Mouse (Mus musculus): ENCODE measurements at regions not wholly inside any gene's neighbourhood (a gene's known extent, or its start where the extent isn't known, plus 50 kb on each side); places are given as distances from the start of the nearest gene placed in this dataset.

DNA sequence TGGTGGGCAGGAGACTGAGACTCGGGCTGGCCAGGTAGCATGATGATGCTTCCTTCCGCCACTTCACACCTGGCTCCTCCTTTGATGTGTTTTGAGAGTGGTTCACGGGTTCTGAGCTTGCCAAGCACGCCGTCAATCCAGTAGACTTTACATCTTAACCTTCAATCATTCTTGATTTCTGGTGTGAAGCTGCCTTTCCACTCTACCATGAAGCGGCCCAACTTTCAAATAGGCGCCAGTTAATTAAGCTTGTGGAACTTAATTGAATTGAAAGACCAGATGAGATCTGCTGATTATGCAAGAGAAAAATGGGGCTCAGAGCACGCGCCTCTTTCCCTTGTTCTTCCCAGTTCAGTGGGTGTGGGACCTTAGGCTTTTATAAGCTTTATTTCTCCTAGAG lies 247.1 kb upstream of the Slc24a5 start:
- no peak for DNase-seq
- Histone ChIP-seq H3K27ac (no peak overlapping the region), H3K4me3 (no peak overlapping the region)
- intact Hi-C loops (cut with DNase I): no loop called here
- TF ChIP-seq CTCF (IDR thresholded peaks at IDR 0.05): no peak

DNA sequence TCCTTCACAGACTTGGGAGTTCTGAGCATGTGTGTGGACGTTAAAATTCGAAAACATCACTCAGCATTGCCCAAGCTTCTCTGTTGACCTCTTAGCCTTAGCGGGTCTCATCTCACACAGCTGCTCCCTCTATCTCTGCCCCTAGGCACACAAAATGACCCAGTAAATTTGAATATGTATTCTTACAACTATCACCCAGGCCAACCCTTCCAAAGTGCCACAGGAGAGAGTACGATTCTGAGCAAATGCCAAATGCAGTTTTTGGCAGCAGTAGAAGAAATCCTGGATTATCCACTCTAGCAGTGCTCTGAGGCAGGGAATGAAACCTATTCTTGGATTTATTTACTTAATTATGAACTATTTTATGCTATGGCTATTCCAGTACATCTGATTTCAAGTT lies 246.6 kb upstream of the Slc24a5 start:
- TF ChIP-seq CTCF (IDR thresholded peaks at IDR 0.05): no peak
- no peak for DNase-seq
- Histone ChIP-seq H3K4me3 (no peak overlapping the region), H3K27ac (no peak overlapping the region)
- intact Hi-C loops (cut with DNase I): no loop called here

DNA sequence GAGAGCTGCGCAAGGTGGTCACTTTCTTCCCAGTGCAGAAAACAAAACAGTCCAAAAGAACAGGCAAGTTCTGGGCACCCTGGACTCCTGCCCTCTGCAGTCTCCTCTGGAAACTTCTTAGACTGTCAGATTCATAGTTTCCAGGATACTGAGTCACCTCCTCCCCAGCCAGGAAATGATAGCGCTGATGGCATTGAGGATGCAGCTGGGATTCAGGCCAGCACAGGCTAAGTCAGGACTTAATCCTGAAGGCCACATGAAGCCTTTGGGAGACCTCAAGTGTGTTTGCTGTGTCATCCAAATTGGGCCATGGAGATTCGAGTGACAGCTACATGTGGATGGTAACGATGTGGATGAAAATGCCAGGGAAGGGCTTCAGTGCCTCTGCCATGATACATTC lies 219.1 kb upstream of the Slc24a5 start:
- intact Hi-C loops (cut with DNase I): no loop called here
- H3K27ac ChIP-seq: peak overlapping the region; percentile 69
- H3K4me3 ChIP-seq: no peak overlapping the region
- DNase-seq: peak; percentile 37
- TF ChIP-seq CTCF (IDR thresholded peaks at IDR 0.05): peak; percentile 27; the same call in 1 of the 2 replicates

DNA sequence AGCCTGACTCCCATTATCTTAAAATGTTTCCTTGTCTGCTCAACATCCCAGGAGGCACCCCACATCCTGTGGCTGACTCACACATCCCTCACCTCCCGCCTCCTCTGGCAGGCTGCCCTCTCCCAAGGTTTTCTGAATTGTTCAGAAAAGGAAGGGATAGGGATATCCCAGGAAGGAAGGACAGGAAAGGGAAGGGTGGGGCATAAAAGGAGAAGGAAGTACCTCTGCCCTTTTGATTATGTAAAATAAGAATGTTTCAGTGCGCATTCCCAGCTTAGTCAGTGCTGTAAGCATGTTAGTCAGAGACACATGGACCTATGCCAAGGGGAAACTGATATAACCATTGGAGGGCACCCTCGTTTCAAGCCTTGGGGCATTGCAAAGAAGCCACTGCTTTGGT lies 209.4 kb upstream of the Slc24a5 start:
- intact Hi-C loops (cut with DNase I): no loop called here
- TF ChIP-seq CTCF (IDR thresholded peaks at IDR 0.05): peak; percentile 27; the same call in 1 of the 2 replicates
- peak; percentile 76 for DNase-seq
- H3K4me3 ChIP-seq: no peak overlapping the region
- H3K27ac ChIP-seq: peak overlapping the region; percentile 52; the same call in 1 of the 2 replicates

DNA sequence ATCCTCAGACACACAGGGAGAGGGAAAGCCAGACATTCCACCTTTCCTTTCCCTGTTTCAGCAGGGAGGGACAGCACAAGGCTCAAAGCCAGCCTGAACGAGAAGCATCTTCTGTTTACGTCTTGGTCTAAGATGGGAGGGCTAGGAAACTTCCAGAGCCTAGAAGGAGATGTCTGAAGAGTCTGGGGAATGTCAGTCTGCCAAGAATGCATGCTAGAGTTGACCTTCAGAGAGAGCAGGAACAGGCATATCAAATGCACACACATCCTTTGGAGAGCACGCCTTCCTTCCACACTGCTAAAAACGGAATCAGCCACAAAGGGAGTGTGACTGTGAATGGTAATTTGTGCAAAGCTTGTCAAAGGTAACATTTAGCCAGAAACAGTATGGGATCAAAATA lies 179.7 kb upstream of the Slc24a5 start:
- no peak for TF ChIP-seq CTCF (IDR thresholded peaks at IDR 0.05)
- intact Hi-C loops (cut with DNase I): no loop called here

DNA sequence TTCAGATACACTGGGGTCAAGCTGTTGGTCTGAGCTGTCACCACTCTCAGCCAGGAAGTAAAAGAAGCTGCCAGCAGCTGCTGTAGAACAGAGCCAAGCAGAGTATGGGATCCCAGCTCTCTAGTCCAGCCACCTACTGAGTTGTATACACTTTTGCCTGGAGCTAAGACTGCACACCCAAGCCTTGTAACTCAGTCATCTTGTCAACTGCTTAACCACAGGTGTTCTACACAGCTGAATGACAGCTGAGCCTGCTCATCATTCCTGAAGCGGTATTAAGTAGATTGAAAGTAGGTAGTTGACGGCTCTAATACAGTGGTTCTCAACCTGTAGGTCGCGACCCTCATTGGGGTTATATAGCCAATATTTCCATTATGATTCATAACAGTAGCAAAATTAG lies 172.9 kb upstream of the Slc24a5 start:
- Histone ChIP-seq H3K4me3 (no peak overlapping the region), H3K27ac (no peak overlapping the region)
- intact Hi-C loops (cut with DNase I): no loop called here
- peak; percentile 39 for DNase-seq
- no peak for TF ChIP-seq CTCF (IDR thresholded peaks at IDR 0.05)

More for the DNA sequence above, 179.7 kb upstream of the Slc24a5 start:
- no peak overlapping the region for H3K4me3 ChIP-seq
- H3K27ac ChIP-seq: no peak overlapping the region
- no peak for DNase-seq

DNA sequence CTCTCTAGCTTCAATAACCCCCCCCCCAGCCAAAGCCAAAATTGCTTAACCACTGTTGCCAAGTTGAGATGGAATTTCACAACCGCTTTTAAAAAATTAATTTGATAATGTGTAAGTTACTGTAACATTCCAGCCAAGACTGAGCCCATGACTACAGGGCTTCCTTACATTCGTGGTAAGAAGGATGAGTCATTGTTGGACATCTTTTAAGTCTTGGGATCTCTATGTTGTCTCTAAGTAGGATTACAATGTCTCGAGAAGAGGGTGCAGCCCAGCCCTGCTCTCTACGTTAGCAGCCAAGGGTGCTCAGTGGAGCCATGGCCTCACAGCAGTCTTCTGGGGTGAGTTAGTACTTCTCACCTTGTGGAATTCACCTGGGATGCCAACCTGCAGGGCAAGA lies 164.4 kb upstream of the Slc24a5 start:
- no peak overlapping the region for H3K4me3 ChIP-seq
- TF ChIP-seq CTCF (IDR thresholded peaks at IDR 0.05): no peak
- no peak for DNase-seq
- H3K27ac ChIP-seq: no peak overlapping the region
- intact Hi-C loops (cut with DNase I): no loop called here

DNA sequence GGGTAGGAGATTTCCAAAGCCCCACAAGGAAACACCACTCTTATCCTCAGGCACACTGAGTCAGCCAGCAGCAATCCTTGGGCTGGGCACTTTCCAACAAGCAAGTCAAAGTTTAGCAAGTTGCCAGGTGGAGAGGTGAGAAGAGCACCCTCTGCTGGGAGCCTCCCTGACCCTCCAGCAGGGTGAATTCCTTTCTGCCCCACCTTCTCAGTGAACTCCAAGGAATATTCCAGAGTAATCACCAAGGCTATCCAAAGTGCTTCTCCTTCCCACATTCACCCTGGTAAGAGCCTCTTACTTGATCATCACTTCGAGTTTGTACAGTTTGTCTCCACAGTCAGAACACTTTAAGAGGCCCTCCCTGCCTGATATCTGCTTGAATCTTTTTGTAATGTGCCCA lies 162.8 kb upstream of the Slc24a5 start:
- TF ChIP-seq CTCF (IDR thresholded peaks at IDR 0.05): peak; percentile 66
- H3K27ac ChIP-seq: no peak overlapping the region
- DNase-seq: peak; percentile 51
- no peak overlapping the region for H3K4me3 ChIP-seq
- intact Hi-C loops (cut with DNase I): loop anchor here (5.0 kb wide), 1 partner anchor 298 kb away; no protein-coding TSS in a partner anchor

DNA sequence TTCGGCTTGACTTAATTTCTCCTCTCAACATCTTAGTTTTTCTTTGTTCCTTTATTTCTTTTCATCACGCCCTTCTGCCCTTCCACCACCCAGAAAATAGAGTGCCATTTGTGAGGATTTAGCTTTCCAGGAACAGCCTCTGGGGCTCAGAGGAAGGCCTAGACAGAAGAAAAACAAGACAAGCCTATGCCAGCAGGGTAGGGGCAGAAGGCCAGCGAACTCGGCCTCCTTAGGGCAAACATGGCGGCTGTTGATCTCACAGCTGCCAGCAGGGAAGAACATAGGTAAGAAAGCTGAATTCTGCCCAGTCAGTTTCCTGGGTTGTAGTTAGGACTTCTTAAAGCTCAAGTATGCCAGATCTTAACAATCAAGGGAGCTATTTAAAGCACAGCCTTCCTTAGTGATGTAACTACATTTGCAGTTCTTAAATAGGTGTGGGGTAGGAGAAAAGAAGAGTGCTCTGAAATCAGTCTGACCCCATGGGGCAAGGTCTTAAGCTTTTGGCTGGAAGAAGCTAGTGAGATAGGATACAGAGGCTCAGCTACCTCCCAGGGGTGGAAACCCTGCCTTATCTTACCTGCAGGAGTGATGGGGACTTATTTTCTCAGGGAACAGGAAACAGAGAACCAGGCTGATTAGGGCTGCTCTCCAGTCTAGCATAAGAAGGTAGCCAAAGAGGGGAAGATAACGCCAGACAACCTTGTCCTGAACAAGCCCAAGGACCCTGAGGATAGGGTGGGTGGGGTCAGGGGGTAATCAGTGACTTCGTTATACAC lies 148.8 kb upstream of the Slc24a5 start:
- intact Hi-C loops (cut with DNase I): no loop called here
- TF ChIP-seq CTCF (IDR thresholded peaks at IDR 0.05): no peak
- Histone ChIP-seq H3K27ac (no peak overlapping the region), H3K4me3 (no peak overlapping the region)
- no peak for DNase-seq

DNA sequence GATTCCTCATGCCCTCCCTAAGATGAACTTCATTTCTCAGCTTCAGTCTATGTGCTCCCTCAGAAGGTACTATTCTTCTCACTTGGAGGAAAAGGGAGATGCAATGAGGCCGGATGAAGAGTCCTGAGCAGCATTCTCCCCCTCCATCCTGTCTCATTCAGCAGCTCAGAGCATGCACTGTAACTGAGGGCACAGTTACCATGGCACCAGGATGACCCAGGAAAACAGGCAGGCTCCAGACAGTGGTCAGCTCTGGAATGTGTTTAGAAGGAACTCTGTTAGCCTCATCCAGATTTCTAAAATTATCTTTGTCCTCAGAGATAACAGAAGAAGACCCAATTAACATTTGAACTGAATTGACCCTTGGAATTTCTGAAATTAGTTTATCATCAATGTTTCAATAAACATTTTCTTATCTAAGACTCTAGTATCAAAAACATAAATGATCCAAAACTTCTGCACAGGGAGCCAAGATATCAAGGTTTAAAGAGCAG lies 148.1 kb upstream of the Slc24a5 start:
- intact Hi-C loops (cut with DNase I): no loop called here
- no peak for DNase-seq
- no peak overlapping the region for H3K4me3 ChIP-seq
- no peak for TF ChIP-seq CTCF (IDR thresholded peaks at IDR 0.05)
- H3K27ac ChIP-seq: no peak overlapping the region

DNA sequence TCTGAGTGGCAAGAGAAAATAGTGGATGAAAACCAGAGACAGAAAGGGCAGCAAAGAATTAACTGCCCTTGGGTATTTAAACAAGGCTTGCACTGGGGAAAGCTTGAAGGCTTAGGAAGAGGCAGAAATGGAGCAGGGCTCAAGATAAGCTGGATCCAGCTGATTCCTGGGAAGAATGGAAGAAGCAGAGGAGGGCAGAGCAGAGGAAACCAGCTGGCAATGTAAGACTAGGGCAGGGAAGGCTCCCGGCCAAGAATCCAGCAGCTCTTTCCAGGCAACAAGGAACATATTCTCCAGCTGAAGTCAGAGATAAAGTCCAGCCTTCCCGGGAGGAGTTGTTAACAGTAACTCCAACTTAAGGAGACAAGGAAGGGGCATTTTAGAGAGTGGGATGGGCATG lies 147.7 kb upstream of the Slc24a5 start:
- H3K27ac ChIP-seq: peak overlapping the region; percentile 4; the same call in 1 of the 2 replicates
- TF ChIP-seq CTCF (IDR thresholded peaks at IDR 0.05): no peak
- H3K4me3 ChIP-seq: no peak overlapping the region
- intact Hi-C loops (cut with DNase I): no loop called here
- DNase-seq: peak; percentile 37

DNA sequence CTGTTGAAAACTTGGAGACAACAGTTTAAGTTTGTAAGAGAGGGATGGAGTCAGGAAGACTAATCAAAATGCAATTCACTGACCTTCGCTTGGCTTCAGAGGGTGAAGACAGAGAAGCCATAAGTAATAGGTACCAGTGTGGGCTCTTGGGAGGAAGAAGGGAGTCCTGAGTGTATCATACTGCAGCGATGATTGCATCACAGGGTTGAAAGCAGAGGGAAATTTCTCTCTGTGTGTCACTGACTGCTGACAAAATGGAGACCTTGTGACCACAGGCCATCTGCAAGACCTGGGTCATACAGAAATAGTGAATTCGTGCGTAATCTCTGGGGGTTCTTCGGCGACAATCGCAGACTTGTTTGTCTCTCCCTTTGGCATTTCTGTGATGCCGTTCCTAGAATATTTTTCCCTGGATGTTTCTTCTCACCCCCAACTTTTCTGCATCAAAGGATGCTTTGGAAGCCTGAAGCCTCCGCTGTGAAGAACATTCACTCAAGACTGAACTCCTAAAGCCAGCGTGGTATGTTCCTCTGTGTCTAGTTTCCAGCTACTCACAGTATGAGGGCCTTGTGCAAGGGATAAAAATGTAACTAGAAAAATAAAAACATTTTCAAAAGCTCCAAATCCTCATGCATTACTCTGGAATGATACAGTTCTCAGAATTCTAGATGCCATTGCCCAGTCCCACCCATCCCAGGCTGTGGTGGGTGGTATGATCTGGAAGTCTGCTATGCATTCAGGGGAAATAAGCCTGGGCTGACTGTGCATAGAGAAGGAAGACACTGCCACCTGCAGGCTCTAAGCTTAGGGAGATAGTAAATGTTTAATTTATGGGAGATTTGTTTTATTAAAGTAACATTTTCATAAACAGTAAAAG lies 139.8 kb upstream of the Slc24a5 start:
- peak; percentile 61 for DNase-seq
- intact Hi-C loops (cut with DNase I): loop anchor here (1.0 to 5.0 kb wide), 4 partner anchors 259 to 827 kb away; no protein-coding TSS in a partner anchor
- Histone ChIP-seq H3K4me3 (no peak overlapping the region), H3K27ac (peak overlapping the region; percentile 29; the same call in 1 of the 2 replicates)
- peak; percentile 91 for TF ChIP-seq CTCF (IDR thresholded peaks at IDR 0.05)

DNA sequence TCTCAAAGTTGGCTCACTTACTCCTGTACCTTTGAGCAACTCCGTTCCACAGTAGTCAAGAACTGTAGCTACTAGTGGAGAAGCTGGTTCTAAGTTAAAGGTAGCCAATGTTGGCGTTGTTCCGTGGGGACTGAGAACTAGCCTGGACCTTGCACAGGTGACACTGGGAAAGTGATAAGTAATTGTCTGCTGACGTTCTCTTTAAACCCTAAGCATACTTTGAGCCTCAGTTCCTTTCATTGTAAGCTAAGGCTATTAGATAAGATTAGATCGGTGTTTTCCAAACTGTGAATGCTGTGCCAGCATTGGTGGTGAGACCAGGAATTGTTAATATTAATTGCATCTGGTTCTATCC lies 139.2 kb upstream of the Slc24a5 start:
- no peak for TF ChIP-seq CTCF (IDR thresholded peaks at IDR 0.05)

More for the DNA sequence above, 139.2 kb upstream of the Slc24a5 start:
- no peak for DNase-seq
- Histone ChIP-seq H3K27ac (no peak overlapping the region), H3K4me3 (no peak overlapping the region)
- intact Hi-C loops (cut with DNase I): loop anchor here (5.0 kb wide), 3 partner anchors 259 to 321 kb away; no protein-coding TSS in a partner anchor
